Mouse (Mus musculus) heart, postnatal 0 days (tissue): ENCODE measurements around the gene Wnt11. TPM values are rescaled to one million over a fixed set of nuclear protein-coding genes. Genes with fewer than 3 reads are reported as not detected.

Experiments
- ATAC-seq: fragments of 200-750 bp; cut with Nextera tagmentation; 2 replicates; pipeline ENCODE4 v1.8.0; 2017; ENCODE audit warnings: low read depth, moderate number of reproducible peaks, moderate library complexity; ENCODE audit not compliant: insufficient read depth
- DNase-seq: peaks from one replicate; pipeline ENCODE4 v3.0.0-alpha.2; 2016; ENCODE audit warnings: low spot score
- H3K27ac ChIP-seq: fragments of 300-500 bp; sonication (generic); 2 replicates; pipeline ENCODE4 v1.5.1; 2014; ENCODE audit warnings: low read depth, mild to moderate bottlenecking
- H3K27me3 ChIP-seq: fragments of 300-500 bp; sonication (generic); 2 replicates; pipeline ENCODE4 v1.6.1; 2014; ENCODE audit warnings: low read length, mixed read lengths; ENCODE audit not compliant: control insufficient read depth, insufficient read depth
- H3K36me3 ChIP-seq: fragments of 300-500 bp; sonication (generic); replicated peaks from 2 replicates; pipeline ENCODE4 v1.6.1; 2014; ENCODE audit warnings: low read length, mixed read lengths; ENCODE audit not compliant: control insufficient read depth, insufficient read depth
- H3K4me1 ChIP-seq: fragments of 300-500 bp; sonication (generic); 2 replicates; pipeline ENCODE4 v1.6.1; 2014; ENCODE audit warnings: antibody characterized with exemption; ENCODE audit not compliant: control insufficient read depth, insufficient read depth
- H3K4me2 ChIP-seq: fragments of 300-500 bp; sonication (generic); 2 replicates; pipeline ENCODE4 v1.6.1; 2014; ENCODE audit warnings: low read depth, mild to moderate bottlenecking, low read length, moderate library complexity
- H3K4me3 ChIP-seq: fragments of 300-500 bp; sonication (generic); 2 replicates; pipeline ENCODE4 v1.5.1; 2014; ENCODE audit warnings: low read depth, low read length
- H3K9ac ChIP-seq: fragments of 300-500 bp; sonication (generic); replicated peaks from 2 replicates; pipeline ENCODE4 v1.6.1; 2014; ENCODE audit warnings: low read depth, low read length, mixed read lengths
- H3K9me3 ChIP-seq: fragments of 300-500 bp; sonication (generic); replicated peaks from 2 replicates; pipeline ENCODE4 v1.6.1; 2016; ENCODE audit warnings: low read length; ENCODE audit not compliant: control insufficient read depth
- CTCF ChIP-seq: IDR thresholded peaks from 2 replicates; pipeline ENCODE4 v1.5.1; 2016; ENCODE audit warnings: antibody characterized with exemption, control low read depth, low read depth
- EP300 ChIP-seq: IDR thresholded peaks from 2 replicates; pipeline ENCODE4 v1.6.1; 2016; ENCODE audit warnings: antibody characterized with exemption, low read depth
- WGBS: fragments of 180-500 bp; shearing (Covaris S2); extraction: QIAGEN DNeasy Blood & Tissue Kit; methylation state at CpG from one replicate; pipeline ENCODE4 v1.1.7; 2014; 5-methylcytosine and 5-hydroxymethylcytosine counted together
- polyA plus RNA-seq: library from polyadenylated mRNA; unstranded; fragments of >200 nt; fragmentation: Nextera tagmentation; extraction: Ambion mirVana; gene quantifications from 2 replicates; pipeline ENCODE4 v1.2.1, GENCODE M21; 2015
- total RNA-seq: library from RNA; depleted of rRNA; stranded (reverse); fragments of >200 nt; gene quantifications from 2 replicates; pipeline ENCODE4 v1.2.3, GENCODE M21; 2014; ENCODE audit warnings: low replicate concordance

Gene Wnt11
- total and polyA plus RNA-seq, 2 experiments from 2014 or later, result 4.4 to 22.9 TPM

GRCm38 (mm10) chr7:98801086-98801485 is 33.8 kb upstream of the Wnt11 start:
- peak; percentile 62 for ATAC-seq
- no peaks in the 10 kb centered on the region for H3K36me3 ChIP-seq
- no peak for TF ChIP-seq CTCF
- TF ChIP-seq EP300, result no peak
- no peaks in the 10 kb centered on the region for H3K27me3 ChIP-seq
- no peak overlapping the region for H3K9ac ChIP-seq
- no peak for DNase-seq
- no peak overlapping the region for H3K27ac ChIP-seq
- no peak overlapping the region for H3K4me2 ChIP-seq
- no peak overlapping the region for H3K4me3 ChIP-seq
- H3K9me3 ChIP-seq, result no peaks in the 10 kb centered on the region
- H3K4me1 ChIP-seq, result no peaks in the 10 kb centered on the region
- 44% methylated on average over 7 of the region's 7 CpGs for WGBS

GRCm38 (mm10) chr7:98803181-98803580 is 31.7 kb upstream of the Wnt11 start:
- WGBS, result 73% methylated on average over 9 of the region's 9 CpGs
- ATAC-seq, result no peak
- TF ChIP-seq EP300 (no peak), CTCF (no peak)

GRCm38 (mm10) chr7:98804841-98805772 is 29.8 kb upstream of the Wnt11 start:
- no peak; the same call in 1 of the 2 replicates for ATAC-seq
- H3K9ac ChIP-seq, result no peak overlapping the region
- 70% methylated on average over 12 of the region's 12 CpGs for WGBS

More at GRCm38 (mm10) chr7:98803181-98803580, 31.7 kb upstream of the Wnt11 start:
- Histone ChIP-seq H3K27ac (no peak overlapping the region), H3K4me1 (no peaks in the 10 kb centered on the region), H3K36me3 (no peaks in the 10 kb centered on the region), H3K27me3 (no peaks in the 10 kb centered on the region), H3K9ac (no peak overlapping the region), H3K4me3 (no peak overlapping the region), H3K9me3 (no peaks in the 10 kb centered on the region), H3K4me2 (no peak overlapping the region)
- no peak for DNase-seq

GRCm38 (mm10) chr7:98806961-98807360 is 28.0 kb upstream of the Wnt11 start:
- Histone ChIP-seq H3K4me1 (no peaks in the 10 kb centered on the region), H3K9ac (no peak overlapping the region), H3K9me3 (no peaks in the 10 kb centered on the region), H3K36me3 (no peaks in the 10 kb centered on the region), H3K27me3 (no peaks in the 10 kb centered on the region), H3K4me2 (no peak overlapping the region), H3K27ac (no peak overlapping the region), H3K4me3 (no peak overlapping the region)
- 84% methylated on average over 3 of the region's 3 CpGs for WGBS
- DNase-seq (no peak), ATAC-seq (no peak)
- TF ChIP-seq EP300 (no peak), CTCF (no peak)

More at GRCm38 (mm10) chr7:98804841-98805772, 29.8 kb upstream of the Wnt11 start:
- no peaks in the 10 kb centered on the region for H3K9me3 ChIP-seq
- TF ChIP-seq EP300, result no peak
- no peak for TF ChIP-seq CTCF
- no peak overlapping the region for H3K4me2 ChIP-seq
- no peak overlapping the region for H3K4me3 ChIP-seq
- no peaks in the 10 kb centered on the region for H3K27me3 ChIP-seq
- no peaks in the 10 kb centered on the region for H3K36me3 ChIP-seq
- DNase-seq, result no peak
- H3K4me1 ChIP-seq, result no peaks in the 10 kb centered on the region
- H3K27ac ChIP-seq, result no peak overlapping the region

- no peak for TF ChIP-seq CTCF
- TF ChIP-seq EP300, result no peak
- H3K4me2 ChIP-seq, result no peak overlapping the region
- DNase-seq (no peak), ATAC-seq (no peak)
- H3K9ac ChIP-seq, result no peak overlapping the region
- no peak overlapping the region for H3K4me3 ChIP-seq
- 75% methylated on average over 6 of the region's 6 CpGs for WGBS
- no peaks in the 10 kb centered on the region for H3K9me3 ChIP-seq
- H3K36me3 ChIP-seq, result no peaks in the 10 kb centered on the region
- no peak overlapping the region for H3K27ac ChIP-seq
- 0 out of 2 replicates have a peak, but pooled peaks cover under 1% of the 10 kb centered on the region for H3K4me1 ChIP-seq
- H3K27me3 ChIP-seq, result no peaks in the 10 kb centered on the region
Measured at GRCm38 (mm10) chr7:98809372-98809771, 25.5 kb upstream of the Wnt11 start.
